Mouse (Mus musculus): ENCODE measurements around the gene Olfr868. TPM values are rescaled to one million over a fixed set of nuclear protein-coding genes. Genes with fewer than 3 reads are reported as not detected.

Olfr868 gene
- polyA plus RNA-seq (2011; ENCODE audit: insufficient read length, low read depth, missing spikeins), result not detected in 2 replicates

DNA sequence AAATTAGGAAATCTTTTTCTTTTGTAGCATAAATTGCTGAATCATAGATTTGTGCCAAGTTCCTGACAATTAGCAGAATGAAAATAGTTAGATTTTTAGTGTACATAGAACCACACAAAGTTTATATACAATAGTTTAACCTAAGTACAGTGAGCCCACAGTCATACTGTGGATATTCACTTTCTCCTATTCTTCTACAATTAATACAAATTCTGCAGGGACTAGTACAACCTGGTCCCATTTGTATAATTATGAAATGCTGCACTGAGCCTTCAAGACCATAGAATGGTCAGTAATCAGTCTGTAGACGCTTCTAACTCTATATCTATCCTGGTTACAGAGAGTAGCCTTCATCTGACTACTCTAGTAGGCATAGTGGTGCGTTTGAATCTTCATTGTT, at the start of gene Olfr868:
Gene Olfr868 (plus strand): TSS at position 301 of the 400 bp plus-strand sequence.
- no peak for TF ChIP-seq POLR2A (IDR thresholded peaks at IDR 0.05; ENCODE audit: low read depth, low read length)
- TF ChIP-seq CTCF (IDR thresholded peaks at IDR 0.05; ENCODE audit: borderline replicate concordance, insufficient read depth, low read length), result no peak
- no peak within 1 kb of the TSS for H3K4me3 ChIP-seq (ENCODE audit: insufficient read depth, low read length)
- no peak within 1 kb of the TSS for H3K27ac ChIP-seq (ENCODE audit: insufficient read depth, low read length)
- no peaks in the 10 kb centered on the region for H3K4me1 ChIP-seq (ENCODE audit: control insufficient read depth, insufficient read depth, low read length)

- H3K4me3 ChIP-seq (ENCODE audit: insufficient read depth, low read length), result no peak within 1 kb of the TSS
- no peak within 1 kb of the TSS for H3K27ac ChIP-seq (ENCODE audit: insufficient read depth, low read length)
- no peak for TF ChIP-seq CTCF (IDR thresholded peaks at IDR 0.05; ENCODE audit: borderline replicate concordance, insufficient read depth, low read length)
- no peak for TF ChIP-seq POLR2A (IDR thresholded peaks at IDR 0.05; ENCODE audit: low read depth, low read length)
- no peaks in the 10 kb centered on the region for H3K4me1 ChIP-seq (ENCODE audit: control insufficient read depth, insufficient read depth, low read length)
Observed at GRCm38 (mm10) chr9:20057462-20057861, 41.0 kb upstream of the Olfr868 start, which contains the start of gene Olfr867. Olfr867 (minus strand) TSS chr9:20057562.

DNA sequence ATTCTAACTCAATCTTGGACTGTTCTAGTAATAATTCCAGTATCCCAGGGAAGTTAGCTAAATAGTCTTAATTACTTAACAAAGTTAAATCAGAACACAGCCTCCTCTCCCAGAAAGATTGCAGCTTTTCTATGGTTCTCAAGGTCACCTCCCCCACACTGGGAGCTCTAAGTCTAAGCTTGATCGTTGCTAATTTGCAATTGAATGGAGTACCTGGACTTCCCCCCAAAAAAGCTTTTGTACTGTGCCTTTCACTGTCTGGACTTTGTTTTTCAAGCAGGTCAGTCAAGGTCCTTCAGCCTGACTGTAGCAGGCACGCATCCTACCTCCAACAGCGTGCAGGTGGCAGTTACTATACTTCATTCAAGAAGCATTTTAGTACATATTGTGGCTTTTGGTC, 28.2 kb upstream of the Olfr868 start:
- no peak overlapping the region for H3K27ac ChIP-seq (ENCODE audit: insufficient read depth, low read length)
- TF ChIP-seq POLR2A (IDR thresholded peaks at IDR 0.05; ENCODE audit: low read depth, low read length), result no peak
- TF ChIP-seq CTCF (IDR thresholded peaks at IDR 0.05; ENCODE audit: borderline replicate concordance, insufficient read depth, low read length), result no peak
- no peaks in the 10 kb centered on the region for H3K4me1 ChIP-seq (ENCODE audit: control insufficient read depth, insufficient read depth, low read length)

DNA sequence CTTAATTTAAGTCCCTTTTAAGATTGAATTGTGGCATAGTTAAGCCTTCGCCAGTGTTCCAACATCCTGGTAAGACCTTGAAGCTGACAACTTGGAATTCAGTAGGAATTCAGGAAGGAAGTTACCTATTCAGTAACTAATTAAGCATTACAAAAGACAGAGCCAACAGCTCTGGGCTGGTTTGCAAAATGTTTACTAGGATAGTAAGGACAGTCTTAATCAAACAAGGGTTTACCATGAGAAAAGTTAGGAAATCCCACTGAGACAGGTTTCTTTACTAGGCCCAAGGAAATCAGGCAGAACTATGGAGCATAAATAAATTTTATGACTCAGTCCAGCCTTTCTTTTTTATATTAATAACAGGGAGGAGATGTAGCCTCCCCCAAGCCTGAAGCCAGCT, 27.1 kb upstream of the Olfr868 start:
- Histone ChIP-seq H3K4me3 (ENCODE audit: insufficient read depth, low read length) (no peak overlapping the region), H3K4me1 (ENCODE audit: control insufficient read depth, insufficient read depth, low read length) (no peaks in the 10 kb centered on the region), H3K27ac (ENCODE audit: insufficient read depth, low read length) (no peak overlapping the region)
- TF ChIP-seq POLR2A (IDR thresholded peaks at IDR 0.05; ENCODE audit: low read depth, low read length) (no peak), CTCF (IDR thresholded peaks at IDR 0.05; ENCODE audit: borderline replicate concordance, insufficient read depth, low read length) (no peak)

More for the DNA sequence above, 28.2 kb upstream of the Olfr868 start:
- H3K4me3 ChIP-seq (ENCODE audit: insufficient read depth, low read length), result no peak overlapping the region

GRCm38 (mm10) chr9:20073523-20074177, 24.8 kb upstream of the Olfr868 start:
- Histone ChIP-seq H3K4me1 (ENCODE audit: control insufficient read depth, insufficient read depth, low read length) (no peaks in the 10 kb centered on the region), H3K27ac (ENCODE audit: insufficient read depth, low read length) (no peak overlapping the region), H3K4me3 (ENCODE audit: insufficient read depth, low read length) (no peak overlapping the region)
- no peak for TF ChIP-seq CTCF (IDR thresholded peaks at IDR 0.05; ENCODE audit: borderline replicate concordance, insufficient read depth, low read length)

DNA sequence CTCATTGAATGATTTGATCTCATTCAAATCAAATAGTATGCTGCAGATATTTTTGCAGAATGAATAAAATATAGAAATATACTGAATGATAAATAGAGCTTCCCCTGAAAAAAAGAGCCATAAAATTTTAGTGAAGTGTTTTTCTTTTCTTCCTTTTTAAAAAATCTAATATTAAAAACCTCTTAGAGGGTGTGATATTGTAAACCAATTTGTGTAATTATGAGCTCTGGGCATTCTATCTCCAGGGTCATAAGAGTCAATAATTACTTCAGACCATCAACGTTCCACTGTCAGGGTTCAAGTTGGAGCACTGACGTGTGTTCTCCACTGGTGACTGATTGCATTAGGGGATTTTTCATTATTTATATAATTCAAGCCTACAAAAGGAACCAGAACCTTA, 30.3 kb downstream of the Olfr868 start, which contains the start of gene Olfr869:
Gene Olfr869 (plus strand): TSS at position 301 of the 400 bp plus-strand sequence.
- Histone ChIP-seq H3K27ac (ENCODE audit: insufficient read depth, low read length) (no peak within 1 kb of the TSS), H3K4me3 (ENCODE audit: insufficient read depth, low read length) (no peak within 1 kb of the TSS), H3K4me1 (ENCODE audit: control insufficient read depth, insufficient read depth, low read length) (no peaks in the 10 kb centered on the region)
- TF ChIP-seq POLR2A (IDR thresholded peaks at IDR 0.05; ENCODE audit: low read depth, low read length), result no peak
- no peak for TF ChIP-seq CTCF (IDR thresholded peaks at IDR 0.05; ENCODE audit: borderline replicate concordance, insufficient read depth, low read length)

DNA sequence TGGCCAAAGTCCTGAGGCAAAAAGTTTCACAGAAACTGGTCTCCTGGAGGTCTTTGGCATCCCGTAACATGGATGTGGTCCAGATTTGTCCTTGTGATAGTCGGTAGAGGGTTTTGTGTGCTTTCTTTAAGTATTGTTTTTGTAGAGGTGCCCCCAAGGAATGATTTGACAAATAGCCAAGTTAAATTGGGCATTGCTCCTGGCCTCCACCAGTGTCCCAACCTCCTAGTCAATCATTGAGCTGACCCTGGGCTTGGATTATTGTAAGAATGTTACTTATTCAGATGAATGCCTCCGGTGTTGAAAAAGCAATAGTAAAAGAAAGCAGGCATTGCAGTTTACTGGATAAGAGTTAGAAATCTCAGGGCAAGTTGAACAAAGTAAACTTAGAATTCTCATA, 51.3 kb downstream of the Olfr868 start:
- H3K4me1 ChIP-seq (ENCODE audit: control insufficient read depth, insufficient read depth, low read length), result no peaks in the 10 kb centered on the region
- no peak overlapping the region for H3K27ac ChIP-seq (ENCODE audit: insufficient read depth, low read length)
- TF ChIP-seq POLR2A (IDR thresholded peaks at IDR 0.05; ENCODE audit: low read depth, low read length), result no peak
- TF ChIP-seq CTCF (IDR thresholded peaks at IDR 0.05; ENCODE audit: borderline replicate concordance, insufficient read depth, low read length), result no peak
- no peak overlapping the region for H3K4me3 ChIP-seq (ENCODE audit: insufficient read depth, low read length)

Other genes starting within 250 kb of the Olfr868 start
- gene Olfr860, start 248.9 kb upstream of the Olfr868 start, polyA plus RNA-seq (2011; ENCODE audit: insufficient read length, low read depth, missing spikeins), result not detected in 2 replicates
- not detected in 2 replicates for gene Olfr862, start 210.6 kb upstream of the Olfr868 start, polyA plus RNA-seq (2011; ENCODE audit: insufficient read length, low read depth, missing spikeins)
- gene Olfr77, start 181.8 kb upstream of the Olfr868 start, polyA plus RNA-seq (2011; ENCODE audit: insufficient read length, low read depth, missing spikeins), result 0.09 TPM in 1 of 2 replicates, not detected in the other
- gene Olfr866, start 70.6 kb upstream of the Olfr868 start, polyA plus RNA-seq (2011; ENCODE audit: insufficient read length, low read depth, missing spikeins), result not detected in 2 replicates
- not detected in 2 replicates for gene Olfr867, start 41.1 kb upstream of the Olfr868 start, polyA plus RNA-seq (2011; ENCODE audit: insufficient read length, low read depth, missing spikeins)
- not detected in 2 replicates for gene Olfr869, start 30.4 kb downstream of the Olfr868 start, polyA plus RNA-seq (2011; ENCODE audit: insufficient read length, low read depth, missing spikeins)
- gene Olfr870, start 75.4 kb downstream of the Olfr868 start, polyA plus RNA-seq (2011; ENCODE audit: insufficient read length, low read depth, missing spikeins), result not detected in 2 replicates
- not detected in 2 replicates for gene Olfr871, start 113.6 kb downstream of the Olfr868 start, polyA plus RNA-seq (2011; ENCODE audit: insufficient read length, low read depth, missing spikeins)
- not detected in 2 replicates for gene Olfr872, start 138.5 kb downstream of the Olfr868 start, polyA plus RNA-seq (2011; ENCODE audit: insufficient read length, low read depth, missing spikeins)
- not detected in 2 replicates for gene Olfr39, start 183.7 kb downstream of the Olfr868 start, polyA plus RNA-seq (2011; ENCODE audit: insufficient read length, low read depth, missing spikeins)
- 0.18 TPM in 1 of 2 replicates, not detected in the other for gene Olfr873, start 199.9 kb downstream of the Olfr868 start, polyA plus RNA-seq (2011; ENCODE audit: insufficient read length, low read depth, missing spikeins)
- not detected in 2 replicates for gene Olfr18, start 237.5 kb downstream of the Olfr868 start, polyA plus RNA-seq (2011; ENCODE audit: insufficient read length, low read depth, missing spikeins)

Measured in embryonic fibroblast, embryonic 13.5 days (primary cell).